Mouse (Mus musculus) erythroblast, embryonic 14.5 days (primary cell): ENCODE results near the gene Tiprl. TPM values are rescaled to one million over a fixed set of nuclear protein-coding genes. Genes with fewer than 3 reads are reported as not detected.
A peak's percentile ranks its signal among the peaks of the same experiment; 100 is the strongest.

Source experiments
- H3K27me3 ChIP-seq: 2 replicates; pipeline ENCODE4 v1.6.1; 2012; ENCODE audit warnings: inconsistent platforms; ENCODE audit not compliant: control insufficient read depth
- H3K36me3 ChIP-seq: 2 replicates; pipeline ENCODE4 v1.6.1; 2012; ENCODE audit warnings: mild to moderate bottlenecking, inconsistent platforms; ENCODE audit not compliant: control insufficient read depth
- H3K4me1 ChIP-seq: 2 replicates; pipeline ENCODE4 v1.6.1; 2012; ENCODE audit warnings: inconsistent platforms; ENCODE audit not compliant: control insufficient read depth
- H3K4me3 ChIP-seq: replicated peaks from 2 replicates; pipeline ENCODE3; 2012; ENCODE audit warnings: moderate library complexity, mild to moderate bottlenecking, inconsistent platforms
- H3K9me3 ChIP-seq: 2 replicates; pipeline ENCODE4 v1.6.1; 2012; ENCODE audit warnings: low read length, inconsistent platforms, mixed read lengths; ENCODE audit not compliant: control insufficient read depth
- GATA1 ChIP-seq: IDR thresholded peaks from 2 replicates; pipeline ENCODE4 v1.6.1; 2012; ENCODE audit warnings: low read length, inconsistent platforms, mixed read lengths
- TAL1 ChIP-seq: IDR thresholded peaks from 3 replicates; pipeline ENCODE4 v1.6.1; 2012; ENCODE audit warnings: low read length, inconsistent platforms, mixed read lengths
- polyA plus RNA-seq: library from polyadenylated mRNA; stranded (reverse); fragments of >175 nt; gene quantifications from 2 replicates; pipeline ENCODE4 v1.2.3, GENCODE M21; 2012

Gene Tiprl
- polyA plus RNA-seq, 1 experiment, result 1.1 TPM

- H3K4me3 ChIP-seq, result peak within 1 kb of the TSS; percentile 86
- peaks cover 39% of the 10 kb centered on the region for H3K4me1 ChIP-seq
- H3K27me3 ChIP-seq, result peaks cover 5% of the 10 kb centered on the region; the same call in 1 of the 2 replicates
- no peaks in the 10 kb centered on the region for H3K36me3 ChIP-seq
- no peaks in the 10 kb centered on the region for H3K9me3 ChIP-seq
- TF ChIP-seq GATA1 (no peak), TAL1 (no peak)
Measured at GRCm38 (mm10) chr1:165193880-165194661, 42.7 kb downstream of the Tiprl start, which contains the start of gene Sft2d2. Sft2d2 (minus strand) TSS chr1:165194438.

GRCm38 (mm10) chr1:165193426-165193825 lies 43.4 kb downstream of the Tiprl start:
- peaks cover 41% of the 10 kb centered on the region for H3K4me1 ChIP-seq
- no peaks in the 10 kb centered on the region for H3K36me3 ChIP-seq
- peaks cover 2% of the 10 kb centered on the region; the same call in 1 of the 2 replicates for H3K27me3 ChIP-seq
- no peak for TF ChIP-seq GATA1
- TF ChIP-seq TAL1, result no peak
- peak overlapping the region; percentile 86 for H3K4me3 ChIP-seq
- no peaks in the 10 kb centered on the region for H3K9me3 ChIP-seq

GRCm38 (mm10) chr1:165192714-165193264 lies 44.0 kb downstream of the Tiprl start:
- no peaks in the 10 kb centered on the region for H3K9me3 ChIP-seq
- peaks cover 41% of the 10 kb centered on the region for H3K4me1 ChIP-seq
- peaks cover 2% of the 10 kb centered on the region; the same call in 1 of the 2 replicates for H3K27me3 ChIP-seq
- TF ChIP-seq TAL1 (no peak), GATA1 (no peak)
- peak overlapping the region; percentile 86 for H3K4me3 ChIP-seq
- H3K36me3 ChIP-seq, result peaks cover 3% of the 10 kb centered on the region; the same call in 1 of the 2 replicates

DNA sequence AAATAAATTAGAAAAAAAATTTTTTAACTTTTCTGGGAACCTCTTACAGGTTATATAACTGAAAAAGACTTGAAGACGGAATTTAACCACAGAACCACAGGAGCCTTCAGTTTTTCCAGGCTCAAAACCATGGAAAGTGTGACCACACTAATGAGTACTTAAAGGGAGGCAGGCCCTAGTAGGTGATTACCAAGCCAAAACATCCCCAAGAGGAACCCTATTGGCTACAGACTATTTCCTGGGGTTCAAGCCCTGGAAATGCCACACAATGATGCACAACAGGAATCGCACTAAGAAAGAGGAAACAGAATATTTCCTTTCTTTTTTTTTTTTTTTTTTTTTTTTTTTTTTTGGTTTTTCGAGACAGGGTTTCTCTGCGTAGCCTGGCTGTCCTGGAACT lies 44.7 kb downstream of the Tiprl start:
- Histone ChIP-seq H3K27me3 (no peaks in the 10 kb centered on the region), H3K9me3 (no peaks in the 10 kb centered on the region), H3K36me3 (peaks cover 7% of the 10 kb centered on the region), H3K4me1 (peaks cover 43% of the 10 kb centered on the region), H3K4me3 (no peak overlapping the region)
- TF ChIP-seq TAL1 (no peak), GATA1 (no peak)

DNA sequence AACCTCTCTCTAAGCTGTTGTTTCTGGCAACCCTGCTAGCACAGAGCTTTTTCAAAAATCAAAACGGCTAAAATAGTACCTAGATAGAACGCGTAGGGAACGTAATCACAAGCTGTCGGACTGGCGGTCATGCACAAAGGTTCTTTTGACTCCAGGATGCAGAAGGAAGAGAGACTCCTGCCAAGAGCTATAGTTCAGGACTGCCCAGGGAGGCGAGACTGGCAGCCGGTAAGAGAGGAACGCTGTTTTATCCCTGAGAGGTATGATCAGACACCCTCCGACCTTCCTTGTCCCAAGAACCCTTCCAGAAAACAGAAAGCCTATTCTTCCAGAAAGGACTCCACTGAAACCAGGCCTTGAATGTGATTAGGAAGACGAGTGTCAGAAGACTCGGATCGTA lies 45.2 kb downstream of the Tiprl start:
- Histone ChIP-seq H3K9me3 (no peaks in the 10 kb centered on the region), H3K4me1 (peaks cover 43% of the 10 kb centered on the region)
- no peak for TF ChIP-seq TAL1
- TF ChIP-seq GATA1, result no peak

GRCm38 (mm10) chr1:165190571-165191273 lies 46.1 kb downstream of the Tiprl start:
- Histone ChIP-seq H3K4me3 (no peak overlapping the region), H3K4me1 (peaks cover 46% of the 10 kb centered on the region), H3K9me3 (no peaks in the 10 kb centered on the region), H3K27me3 (no peaks in the 10 kb centered on the region), H3K36me3 (peaks cover 18% of the 10 kb centered on the region)
- TF ChIP-seq TAL1 (no peak), GATA1 (no peak)

More for the DNA sequence above, 45.2 kb downstream of the Tiprl start:
- Histone ChIP-seq H3K27me3 (no peaks in the 10 kb centered on the region), H3K4me3 (no peak overlapping the region), H3K36me3 (peaks cover 12% of the 10 kb centered on the region)

DNA sequence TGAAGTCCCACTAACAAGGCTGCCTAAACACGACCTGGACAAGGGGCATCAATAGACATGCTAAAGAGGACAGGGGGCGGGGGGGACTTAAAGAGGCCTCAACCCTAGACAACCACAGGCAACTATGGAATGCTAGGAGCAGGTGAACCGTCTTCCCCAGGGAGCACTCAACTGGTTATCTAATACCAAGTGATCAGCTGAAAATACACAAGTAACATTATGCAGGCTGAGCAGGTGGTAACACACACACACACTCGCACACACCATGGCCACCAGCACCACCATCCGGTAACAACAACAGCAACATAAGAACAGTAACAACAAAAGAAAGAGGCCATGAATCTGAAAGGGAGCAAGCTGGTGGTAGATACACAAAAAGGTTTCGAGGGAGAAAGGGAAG lies 46.7 kb downstream of the Tiprl start:
- H3K36me3 ChIP-seq, result peaks cover 22% of the 10 kb centered on the region
- no peak overlapping the region for H3K4me3 ChIP-seq
- no peaks in the 10 kb centered on the region for H3K9me3 ChIP-seq
- no peaks in the 10 kb centered on the region for H3K27me3 ChIP-seq
- no peak for TF ChIP-seq GATA1
- TF ChIP-seq TAL1, result no peak
- H3K4me1 ChIP-seq, result peaks cover 39% of the 10 kb centered on the region

GRCm38 (mm10) chr1:165188806-165189580 lies 47.8 kb downstream of the Tiprl start:
- Histone ChIP-seq H3K36me3 (peaks cover 26% of the 10 kb centered on the region), H3K9me3 (no peaks in the 10 kb centered on the region), H3K4me3 (no peak overlapping the region), H3K4me1 (peaks cover 30% of the 10 kb centered on the region), H3K27me3 (no peaks in the 10 kb centered on the region)
- no peak for TF ChIP-seq GATA1
- TF ChIP-seq TAL1, result no peak
